26 mouse cellular contexts compared by ENCODE assay signal in genomic region chr16:16856731-16857476, GRCm38 (mm10). TPM values are rescaled to one million over a fixed set of nuclear protein-coding genes. Genes with fewer than 3 reads are reported as not detected.
DNase-seq lines count a peak whose midpoint lies in the region; ATAC-seq lines count a peak whose summit lies in the region.
"Had no signal": no experiment of that assay in that cellular context is flagged by ENCODE, and none has a peak within 500 bp of the region (broad histone marks: within the 10 kb centered on the region; RNA-seq: fewer than 3 reads in every experiment).

No protein-coding gene starts in this region.

- H3K36me3 ChIP-seq in heart, embryonic 10.5 days = no peaks in the 10 kb centered on the region
- no peaks in the 10 kb centered on the region for H3K36me3 ChIP-seq in liver, embryonic 15.5 days (replicated peaks)
- no peaks in the 10 kb centered on the region for H3K36me3 ChIP-seq in liver, embryonic 11.5 days (ENCODE audit: control insufficient read depth, insufficient read depth, low read length)
- no peaks in the 10 kb centered on the region for H3K36me3 ChIP-seq in midbrain, embryonic 16.5 days (ENCODE audit: control insufficient read depth, insufficient read depth, low read length)
- H3K36me3 ChIP-seq: embryonic facial prominence, embryonic 12.5 days; forebrain, embryonic 15.5 days had no signal

- no peak for ATAC-seq in liver, embryonic 15.5 days (ENCODE audit: insufficient read depth)
- no peak for ATAC-seq in liver, embryonic 11.5 days (replicated peaks; ENCODE audit: low FRiP score)
- ATAC-seq in megakaryocyte progenitor cell, adult 5-6 weeks (replicated peaks; ENCODE audit: poor library complexity) = peak; percentile 57
- ATAC-seq in midbrain, embryonic 16.5 days = no peak
- ATAC-seq: forebrain, embryonic 15.5 days had no signal

- H3K4me2 ChIP-seq in liver, embryonic 15.5 days = no peak overlapping the region
- H3K4me2 ChIP-seq in liver, embryonic 11.5 days = no peak overlapping the region
- no peak overlapping the region for H3K4me2 ChIP-seq in midbrain, embryonic 16.5 days (ENCODE audit: low read length)
- H3K4me2 ChIP-seq: embryonic facial prominence, embryonic 12.5 days; forebrain, embryonic 15.5 days; hindbrain, embryonic 14.5 days had no signal

- peak; percentile 69 for DNase-seq in heart, embryonic 10.5 days (ENCODE audit: low spot score)
- no peak for DNase-seq in heart, postnatal 4 days
- DNase-seq in liver, embryonic 11.5 days (ENCODE audit: low spot score) = no peak
- DNase-seq in testis, postnatal 10 days (ENCODE audit: low spot score) = peak; percentile 30
- no peak for DNase-seq in testis, postnatal 14 days (ENCODE audit: low spot score)
- DNase-seq: adrenal gland, postnatal 10 days; cerebellum, adult 11-12 months; cerebellum, adult 9-10 months; cerebellum, postnatal 25 days; heart, postnatal 10 days had no signal

- H3K9me3 ChIP-seq in heart, embryonic 10.5 days = no peaks in the 10 kb centered on the region
- H3K9me3 ChIP-seq in liver, embryonic 15.5 days (replicated peaks) = no peaks in the 10 kb centered on the region
- no peaks in the 10 kb centered on the region for H3K9me3 ChIP-seq in liver, embryonic 11.5 days (ENCODE audit: control insufficient read depth, low read length)
- H3K9me3 ChIP-seq in midbrain, embryonic 16.5 days (replicated peaks; ENCODE audit: control insufficient read depth, low read length, poor library complexity, severe bottlenecking) = no peaks in the 10 kb centered on the region
- H3K9me3 ChIP-seq: embryonic facial prominence, embryonic 12.5 days; forebrain, embryonic 15.5 days had no signal

- H3K9ac ChIP-seq in liver, embryonic 15.5 days = no peak overlapping the region
- H3K9ac ChIP-seq in liver, embryonic 11.5 days (ENCODE audit: low read depth, low read length) = no peak overlapping the region
- no peak overlapping the region for H3K9ac ChIP-seq in midbrain, embryonic 16.5 days (ENCODE audit: low read depth, low read length)
- H3K9ac ChIP-seq: embryonic facial prominence, embryonic 12.5 days; forebrain, embryonic 15.5 days; hindbrain, embryonic 14.5 days had no signal

- H3K27me3 ChIP-seq in heart, embryonic 10.5 days (ENCODE audit: insufficient read depth, poor library complexity, severe bottlenecking) = no peaks in the 10 kb centered on the region
- H3K27me3 ChIP-seq in liver, embryonic 15.5 days = no peaks in the 10 kb centered on the region
- no peaks in the 10 kb centered on the region for H3K27me3 ChIP-seq in liver, embryonic 11.5 days (replicated peaks; ENCODE audit: control insufficient read depth, insufficient read depth, low read length)
- H3K27me3 ChIP-seq in midbrain, embryonic 16.5 days (ENCODE audit: control insufficient read depth, insufficient read depth, low read depth, low read length) = no peaks in the 10 kb centered on the region
- H3K27me3 ChIP-seq: embryonic facial prominence, embryonic 12.5 days; forebrain, embryonic 15.5 days had no signal

- no peak overlapping the region for H3K27ac ChIP-seq in heart, embryonic 10.5 days
- peak overlapping the region; percentile 38 for H3K27ac ChIP-seq in liver, embryonic 15.5 days (replicated peaks)
- H3K27ac ChIP-seq in liver, embryonic 11.5 days (ENCODE audit: low read depth, low read length) = no peak overlapping the region
- H3K27ac ChIP-seq in midbrain, embryonic 16.5 days (ENCODE audit: low read length) = no peak overlapping the region
- H3K27ac ChIP-seq: embryonic facial prominence, embryonic 12.5 days; forebrain, embryonic 15.5 days; hindbrain, embryonic 14.5 days had no signal

- WGBS in heart, embryonic 10.5 days = 68% methylated on average over 13 of the region's 13 CpGs
- 54% methylated on average over 13 of the region's 13 CpGs for WGBS in liver, embryonic 15.5 days (ENCODE audit: insufficient replicate concordance)
- 64% methylated on average over 13 of the region's 13 CpGs for WGBS in liver, embryonic 11.5 days
- WGBS in midbrain, embryonic 16.5 days = 78% methylated on average over 13 of the region's 13 CpGs

- H3K4me1 ChIP-seq in heart, embryonic 10.5 days = no peaks in the 10 kb centered on the region
- no peaks in the 10 kb centered on the region for H3K4me1 ChIP-seq in liver, embryonic 15.5 days (replicated peaks)
- H3K4me1 ChIP-seq in liver, embryonic 11.5 days (replicated peaks; ENCODE audit: control insufficient read depth, insufficient read depth, low read length) = no peaks in the 10 kb centered on the region
- H3K4me1 ChIP-seq in midbrain, embryonic 16.5 days (ENCODE audit: control insufficient read depth, insufficient read depth, low read length) = no peaks in the 10 kb centered on the region
- H3K4me1 ChIP-seq: embryonic facial prominence, embryonic 12.5 days; forebrain, embryonic 15.5 days had no signal

- no peak overlapping the region for H3K4me3 ChIP-seq in heart, embryonic 10.5 days
- H3K4me3 ChIP-seq in liver, embryonic 15.5 days (replicated peaks) = no peak overlapping the region
- no peak overlapping the region for H3K4me3 ChIP-seq in liver, embryonic 11.5 days (ENCODE audit: low read depth, low read length)
- no peak overlapping the region for H3K4me3 ChIP-seq in midbrain, embryonic 16.5 days (ENCODE audit: low read depth, low read length)
- H3K4me3 ChIP-seq: embryonic facial prominence, embryonic 12.5 days; forebrain, embryonic 15.5 days had no signal

RNA-seq across cellular contexts. Expression of gene Igll1, which starts 6.9 kb away (rescaled TPM):
- polyA plus RNA-seq in heart, embryonic 10.5 days (2016; fragmentation: Nextera tagmentation; extraction: Ambion mirVana) = not detected in 2 replicates
- not detected for total RNA-seq in heart, postnatal 4 days (2021)
- polyA plus RNA-seq in liver, embryonic 15.5 days (2015; fragmentation: Nextera tagmentation; extraction: Ambion mirVana) = 10.3 and 13.9 TPM in 2 replicates
- polyA plus RNA-seq in liver, embryonic 11.5 days (2014; fragmentation: Nextera tagmentation; extraction: Ambion mirVana) = not detected in 2 replicates
- 0.46 and 1.8 TPM in 2 replicates for total RNA-seq in megakaryocyte progenitor cell, adult 5-6 weeks (2015)
- 0.24 and 1.8 TPM in 2 replicates for total RNA-seq in megakaryocyte progenitor cell, adult 5-6 weeks (2017)
- not detected in 2 replicates for polyA plus RNA-seq in midbrain, embryonic 16.5 days (2015; fragmentation: Nextera tagmentation; extraction: Ambion mirVana)
- total RNA-seq: adrenal gland, postnatal 4 days; gastrocnemius, adult 8-10 months; gastrocnemius, postnatal 4 days; heart, adult 8-10 months; heart, postnatal 10 days; hematopoietic stem cell, adult 5-6 weeks; MEL had no signal
- polyA plus RNA-seq: C2C12; cortical plate, adult 2 months; embryonic facial prominence, embryonic 12.5 days; forebrain, embryonic 11.5 days; forebrain, embryonic 15.5 days; heart, embryonic 14.5 days; hindbrain, embryonic 14.5 days had no signal

RNA-seq across cellular contexts. Expression of gene Top3b, which starts 13.6 kb away (rescaled TPM):
- 53.4 and 55.6 TPM in 2 replicates for polyA plus RNA-seq in heart, embryonic 10.5 days (2016; fragmentation: Nextera tagmentation; extraction: Ambion mirVana)
- total RNA-seq in heart, postnatal 4 days (2021) = 10 to 100 TPM; 42.4 to 47.5 TPM
- polyA plus RNA-seq in liver, embryonic 15.5 days (2015; fragmentation: Nextera tagmentation; extraction: Ambion mirVana) = 20.3 and 24.5 TPM in 2 replicates
- 55.0 and 56.7 TPM in 2 replicates for polyA plus RNA-seq in liver, embryonic 11.5 days (2014; fragmentation: Nextera tagmentation; extraction: Ambion mirVana)
- 81.0 and 89.2 TPM in 2 replicates for total RNA-seq in megakaryocyte progenitor cell, adult 5-6 weeks (2015)
- 104 and 108 TPM in 2 replicates for total RNA-seq in megakaryocyte progenitor cell, adult 5-6 weeks (2017)
- 72.5 and 73.1 TPM in 2 replicates for polyA plus RNA-seq in midbrain, embryonic 16.5 days (2015; fragmentation: Nextera tagmentation; extraction: Ambion mirVana)

RNA-seq across cellular contexts. Expression of gene Vpreb1, which starts 13.7 kb away (rescaled TPM):
- polyA plus RNA-seq in heart, embryonic 10.5 days (2016; fragmentation: Nextera tagmentation; extraction: Ambion mirVana) = 1.6 and 1.8 TPM in 2 replicates
- not detected for total RNA-seq in heart, postnatal 4 days (2021)
- 6.4 and 8.6 TPM in 2 replicates for polyA plus RNA-seq in liver, embryonic 15.5 days (2015; fragmentation: Nextera tagmentation; extraction: Ambion mirVana)
- polyA plus RNA-seq in liver, embryonic 11.5 days (2014; fragmentation: Nextera tagmentation; extraction: Ambion mirVana) = 0.61 and 0.93 TPM in 2 replicates
- total RNA-seq in megakaryocyte progenitor cell, adult 5-6 weeks (2015) = 0.99 and 1.4 TPM in 2 replicates
- total RNA-seq in megakaryocyte progenitor cell, adult 5-6 weeks (2017) = 0.12 TPM in 1 of 2 replicates, not detected in the other
- 0.70 and 0.95 TPM in 2 replicates for polyA plus RNA-seq in midbrain, embryonic 16.5 days (2015; fragmentation: Nextera tagmentation; extraction: Ambion mirVana)
- total RNA-seq: gastrocnemius, adult 8-10 months; heart, adult 8-10 months; MEL had no signal

RNA-seq across cellular contexts. Expression of gene Spag6l, which starts 27.6 kb away (rescaled TPM):
- 0.13 TPM in 1 of 2 replicates, not detected in the other for polyA plus RNA-seq in heart, embryonic 10.5 days (2016; fragmentation: Nextera tagmentation; extraction: Ambion mirVana)
- under 1 TPM in 1 of 2 experiments, not detected in 1; 0.14 TPM for total RNA-seq in heart, postnatal 4 days (2021)
- polyA plus RNA-seq in liver, embryonic 15.5 days (2015; fragmentation: Nextera tagmentation; extraction: Ambion mirVana) = not detected in 2 replicates
- polyA plus RNA-seq in liver, embryonic 11.5 days (2014; fragmentation: Nextera tagmentation; extraction: Ambion mirVana) = not detected in 2 replicates
- 1.9 and 2.0 TPM in 2 replicates for total RNA-seq in megakaryocyte progenitor cell, adult 5-6 weeks (2015)
- total RNA-seq in megakaryocyte progenitor cell, adult 5-6 weeks (2017) = 0.78 and 2.6 TPM in 2 replicates
- 24.0 and 24.5 TPM in 2 replicates for polyA plus RNA-seq in midbrain, embryonic 16.5 days (2015; fragmentation: Nextera tagmentation; extraction: Ambion mirVana)
- total RNA-seq: gastrocnemius, adult 8-10 months; gastrocnemius, postnatal 4 days; heart, postnatal 10 days; MEL had no signal
- polyA plus RNA-seq: C2C12 had no signal

RNA-seq across cellular contexts. Expression of gene Ppm1f, which starts 39.4 kb away (rescaled TPM):
- 29.2 and 41.0 TPM in 2 replicates for polyA plus RNA-seq in heart, embryonic 10.5 days (2016; fragmentation: Nextera tagmentation; extraction: Ambion mirVana)
- 10 to 100 TPM; 40.5 to 48.0 TPM for total RNA-seq in heart, postnatal 4 days (2021)
- 6.9 and 7.3 TPM in 2 replicates for polyA plus RNA-seq in liver, embryonic 15.5 days (2015; fragmentation: Nextera tagmentation; extraction: Ambion mirVana)
- 20.0 and 23.4 TPM in 2 replicates for polyA plus RNA-seq in liver, embryonic 11.5 days (2014; fragmentation: Nextera tagmentation; extraction: Ambion mirVana)
- total RNA-seq in megakaryocyte progenitor cell, adult 5-6 weeks (2015) = 17.3 and 17.4 TPM in 2 replicates
- 43.6 and 45.2 TPM in 2 replicates for total RNA-seq in megakaryocyte progenitor cell, adult 5-6 weeks (2017)
- polyA plus RNA-seq in midbrain, embryonic 16.5 days (2015; fragmentation: Nextera tagmentation; extraction: Ambion mirVana) = 29.3 and 30.0 TPM in 2 replicates

Comparison
In these comparisons a context has a peak if more than half of its experiments do, and no peak if none do; other contexts are left out.
1. DNase-seq: peak in heart, embryonic 10.5 days (single experiment) and testis, postnatal 10 days (single experiment); none in heart, postnatal 4 days (single experiment), liver, embryonic 11.5 days (single experiment) and testis, postnatal 14 days (single experiment).
2. RNA of gene Igll1, which starts 6.9 kb away (polyA plus RNA-seq): 10.3 to 13.9 TPM in liver, embryonic 15.5 days; not detected in midbrain, embryonic 16.5 days, not detected in heart, embryonic 10.5 days and not detected in liver, embryonic 11.5 days; every median in the first group is over 10 times any median in the second.